ENCODE assay signal across 8 mouse cellular contexts in genomic region chr7:133121661-133122378, GRCm38 (mm10). TPM values are rescaled to one million over a fixed set of nuclear protein-coding genes. Genes with fewer than 3 reads are reported as not detected.
DNase-seq lines count a peak whose midpoint lies in the region; ATAC-seq lines count a peak whose summit lies in the region.

No protein-coding gene starts in this region.

- ATAC-seq in forebrain, embryonic 11.5 days (replicated peaks; ENCODE audit: low FRiP score): peak; percentile 15; the same call in 1 of the 2 replicates
- peak; percentile 13; the same call in 1 of the 2 replicates for ATAC-seq in midbrain, embryonic 15.5 days (replicated peaks)
- ATAC-seq in activated CD4-positive, CD25-positive, alpha-beta regulatory T cell, adult 4 months: no peak

- H3K9ac ChIP-seq in forebrain, embryonic 11.5 days (ENCODE audit: low read length): peak overlapping the region; percentile 99
- H3K9ac ChIP-seq in midbrain, embryonic 15.5 days: peak overlapping the region; percentile 90

- peak overlapping the region; percentile 92 for H3K4me2 ChIP-seq in forebrain, embryonic 11.5 days (ENCODE audit: low read depth, low read length, severe bottlenecking)
- peak overlapping the region; percentile 98 for H3K4me2 ChIP-seq in midbrain, embryonic 15.5 days

- peak overlapping the region; percentile 80 for H3K4me3 ChIP-seq in forebrain, embryonic 11.5 days (ENCODE audit: low read depth, low read length)
- peak overlapping the region; percentile 78 for H3K4me3 ChIP-seq in midbrain, embryonic 15.5 days

- peaks cover 20% of the 10 kb centered on the region for H3K4me1 ChIP-seq in forebrain, embryonic 11.5 days (replicated peaks; ENCODE audit: control insufficient read depth, insufficient read depth, low read length)
- H3K4me1 ChIP-seq in midbrain, embryonic 15.5 days: peaks cover 40% of the 10 kb centered on the region

- H3K27me3 ChIP-seq in forebrain, embryonic 11.5 days (ENCODE audit: control insufficient read depth, insufficient read depth, low read length): no peaks in the 10 kb centered on the region; the same call in 1 of the 2 replicates
- 0 out of 2 replicates have a peak, but pooled peaks cover 2% of the 10 kb centered on the region for H3K27me3 ChIP-seq in midbrain, embryonic 15.5 days (replicated peaks)

- no peaks in the 10 kb centered on the region for H3K36me3 ChIP-seq in forebrain, embryonic 11.5 days (ENCODE audit: control insufficient read depth, insufficient read depth, low read length)
- no peaks in the 10 kb centered on the region for H3K36me3 ChIP-seq in midbrain, embryonic 15.5 days (replicated peaks)

- under 1% methylated on average over 88 of the region's 94 CpGs for WGBS in forebrain, embryonic 11.5 days
- WGBS in midbrain, embryonic 15.5 days: under 1% methylated on average over 72 of the region's 94 CpGs

- peak; percentile 32 for DNase-seq in layer of hippocampus, postnatal 36 days
- no peak for DNase-seq in layer of hippocampus, adult 9-11 months
- peak; percentile 59 for DNase-seq in adrenal gland, postnatal 25 days
- peak; percentile 78 for DNase-seq in forebrain, embryonic 11.5 days (ENCODE audit: low spot score)
- DNase-seq in heart, postnatal 4 days: peak; percentile 52
- DNase-seq in liver: peak; percentile 33

- H3K27ac ChIP-seq in forebrain, embryonic 11.5 days (ENCODE audit: low read depth, low read length): peak overlapping the region; percentile 99
- H3K27ac ChIP-seq in midbrain, embryonic 15.5 days: peak overlapping the region; percentile 93

- H3K9me3 ChIP-seq in forebrain, embryonic 11.5 days (ENCODE audit: control insufficient read depth, low read length): no peaks in the 10 kb centered on the region
- H3K9me3 ChIP-seq in midbrain, embryonic 15.5 days: no peaks in the 10 kb centered on the region

RNA-seq across cellular contexts. Expression of gene Fgfr2, which starts 1.3 kb away (rescaled TPM):
- 10 to 100 TPM; 45.4 to 47.9 TPM for total RNA-seq in layer of hippocampus, postnatal 36 days (2021)
- 181 and 186 TPM in 2 replicates for total RNA-seq in adrenal gland, postnatal 25 days (2021)
- 93.6 and 99.4 TPM in 2 replicates for polyA plus RNA-seq in forebrain, embryonic 11.5 days (2014; fragmentation: Nextera tagmentation; extraction: Ambion mirVana)
- 10 to 100 TPM; 10.2 to 10.6 TPM for total RNA-seq in heart, postnatal 4 days (2021)
- 23.3 and 24.2 TPM in 2 replicates for polyA plus RNA-seq in midbrain, embryonic 15.5 days (2015; fragmentation: Nextera tagmentation; extraction: Ambion mirVana)
- not detected for polyA plus RNA-seq in activated CD4-positive, CD25-positive, alpha-beta regulatory T cell, adult 4 months (2017; shearing (Covaris generic))

RNA-seq across cellular contexts. Expression of gene Ctbp2, which starts 2.3 kb away (rescaled TPM):
- total RNA-seq in layer of hippocampus, postnatal 36 days (2021): 10 to 100 TPM; 50.2 to 57.2 TPM
- 69.9 and 80.6 TPM in 2 replicates for total RNA-seq in adrenal gland, postnatal 25 days (2021)
- 137 and 150 TPM in 2 replicates for polyA plus RNA-seq in forebrain, embryonic 11.5 days (2014; fragmentation: Nextera tagmentation; extraction: Ambion mirVana)
- 10 to 100 TPM; 56.0 to 65.3 TPM for total RNA-seq in heart, postnatal 4 days (2021)
- polyA plus RNA-seq in midbrain, embryonic 15.5 days (2015; fragmentation: Nextera tagmentation; extraction: Ambion mirVana): 60.2 and 61.1 TPM in 2 replicates
- 1 to 10 TPM; 1.6 to 4.4 TPM for polyA plus RNA-seq in activated CD4-positive, CD25-positive, alpha-beta regulatory T cell, adult 4 months (2017; shearing (Covaris generic))
